Mouse (Mus musculus) frontal cortex, postnatal 36 days (tissue): ENCODE measurements at regions not wholly inside any gene's neighbourhood (a gene's known extent, or its start where the extent isn't known, plus 50 kb on each side); places are given as distances from the start of the nearest gene placed in this dataset.
A peak's percentile ranks its signal among the peaks of the same experiment; 100 is the strongest.

Experiments
- DNase-seq, 2 experiments: peaks; one replicate each; pipeline ENCODE4 v3.0.0; 2022; ENCODE audit warnings: low spot score in 2 of 2

- DNase-seq = no peak
These were observed 684.9 kb upstream of the Adgrl4 start for GRCm38 (mm10) chr3:150752787-150753186.

GRCm38 (mm10) chr3:150759854-150760253 lies 677.8 kb upstream of the Adgrl4 start:
- DNase-seq = no peak

GRCm38 (mm10) chr3:150784576-150784975 lies 653.1 kb upstream of the Adgrl4 start:
- no peak for DNase-seq

GRCm38 (mm10) chr3:150817807-150818206 lies 619.9 kb upstream of the Adgrl4 start:
- no peak for DNase-seq

GRCm38 (mm10) chr3:150819369-150819768 lies 618.3 kb upstream of the Adgrl4 start:
- peak in 1 of 2 experiments; percentile 9 for DNase-seq

- peak; percentile 19 to 40 for DNase-seq
These were observed 617.6 kb upstream of the Adgrl4 start for GRCm38 (mm10) chr3:150820039-150820438.

- DNase-seq = no peak
These were observed 591.7 kb upstream of the Adgrl4 start for GRCm38 (mm10) chr3:150846029-150846428.

- no peak for DNase-seq
These were observed 585.6 kb upstream of the Adgrl4 start for GRCm38 (mm10) chr3:150852107-150852506.

GRCm38 (mm10) chr3:150896668-150897067 lies 541.0 kb upstream of the Adgrl4 start:
- DNase-seq = no peak

- no peak for DNase-seq
These were observed 527.6 kb upstream of the Adgrl4 start for GRCm38 (mm10) chr3:150910091-150910490.

- DNase-seq = peak in 1 of 2 experiments; percentile 42
These were observed 482.8 kb upstream of the Adgrl4 start for GRCm38 (mm10) chr3:150954897-150955296.

GRCm38 (mm10) chr3:150999652-151000051 lies 438.0 kb upstream of the Adgrl4 start:
- DNase-seq = no peak

GRCm38 (mm10) chr3:151000217-151000616 lies 437.5 kb upstream of the Adgrl4 start:
- DNase-seq = no peak

- peak; percentile 43 to 61 for DNase-seq
These were observed 435.7 kb upstream of the Adgrl4 start for GRCm38 (mm10) chr3:151001881-151002412.

GRCm38 (mm10) chr3:151003524-151003923 lies 434.2 kb upstream of the Adgrl4 start:
- peak in 1 of 2 experiments; percentile 23 for DNase-seq

- no peak for DNase-seq
These were observed 433.7 kb upstream of the Adgrl4 start for GRCm38 (mm10) chr3:151003990-151004389.

GRCm38 (mm10) chr3:151020014-151020413 lies 417.7 kb upstream of the Adgrl4 start:
- no peak for DNase-seq

GRCm38 (mm10) chr3:151057491-151057890 lies 380.2 kb upstream of the Adgrl4 start:
- DNase-seq = no peak

- DNase-seq = no peak
These were observed 365.4 kb upstream of the Adgrl4 start for GRCm38 (mm10) chr3:151072322-151072721.

- no peak for DNase-seq
These were observed 320.9 kb upstream of the Adgrl4 start for GRCm38 (mm10) chr3:151116831-151117230.

- DNase-seq = no peak
These were observed 320.1 kb upstream of the Adgrl4 start for GRCm38 (mm10) chr3:151117583-151118041.

- DNase-seq = no peak
These were observed 313.6 kb upstream of the Adgrl4 start for GRCm38 (mm10) chr3:151124131-151124530.

- DNase-seq = no peak
These were observed 290.8 kb upstream of the Adgrl4 start for GRCm38 (mm10) chr3:151146889-151147288.

- DNase-seq = no peak
These were observed 284.3 kb upstream of the Adgrl4 start for GRCm38 (mm10) chr3:151153340-151153739.
